Mouse (Mus musculus) bone marrow, adult 2 months (tissue): ENCODE data around the gene Casz1.

Source experiments
- CTCF ChIP-seq: fragments of 200-500 bp; IDR thresholded peaks from 2 replicates; pipeline ENCODE4 v1.5.1; 2011; ENCODE audit warnings: low read length, control low read depth; ENCODE audit not compliant: control insufficient read depth, insufficient read depth
- POLR2A ChIP-seq: fragments of 200-500 bp; IDR thresholded peaks from 2 replicates; pipeline ENCODE4 v1.6.1; 2011; ENCODE audit warnings: low read depth, mild to moderate bottlenecking, control low read depth, low read length, borderline replicate concordance; ENCODE audit not compliant: control insufficient read depth

DNA sequence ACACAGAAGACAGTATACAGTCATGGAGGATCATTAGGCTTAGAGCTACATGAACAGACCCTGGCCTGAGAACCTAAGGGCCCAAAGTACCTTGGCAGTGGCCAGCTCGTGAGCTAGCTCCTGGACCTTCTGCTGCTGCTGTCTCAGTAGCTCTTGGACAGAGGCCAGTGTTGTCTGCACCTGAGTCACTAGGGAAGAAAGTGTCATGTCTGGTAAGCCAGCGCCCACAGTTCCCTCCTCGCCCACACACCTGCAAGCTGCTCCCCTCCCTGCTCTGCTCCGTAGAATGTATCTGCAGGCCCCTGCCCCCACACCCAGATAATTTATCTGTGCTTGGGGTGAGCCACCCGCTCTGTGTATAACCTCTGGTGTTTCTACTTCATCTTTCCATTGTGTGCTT lies 161.9 kb downstream of the Casz1 start:
- TF ChIP-seq POLR2A (no peak), CTCF (no peak)
